Mouse (Mus musculus) lung, adult 2 months (tissue): ENCODE measurements at regions not wholly inside any gene's neighbourhood (a gene's known extent, or its start where the extent isn't known, plus 50 kb on each side); places are given as distances from the start of the nearest gene placed in this dataset.

Experiments
- CTCF ChIP-seq: fragments of 200-500 bp; IDR thresholded peaks from 2 replicates; pipeline ENCODE4 v1.5.1; 2011; ENCODE audit warnings: mild to moderate bottlenecking, low read length, control low read depth; ENCODE audit not compliant: insufficient read depth
- POLR2A ChIP-seq: fragments of 200-500 bp; IDR thresholded peaks from 2 replicates; pipeline ENCODE4 v1.6.1; 2011; ENCODE audit warnings: low read depth, mild to moderate bottlenecking, control low read depth, low read length, borderline replicate concordance; ENCODE audit errors: extremely low read depth

DNA sequence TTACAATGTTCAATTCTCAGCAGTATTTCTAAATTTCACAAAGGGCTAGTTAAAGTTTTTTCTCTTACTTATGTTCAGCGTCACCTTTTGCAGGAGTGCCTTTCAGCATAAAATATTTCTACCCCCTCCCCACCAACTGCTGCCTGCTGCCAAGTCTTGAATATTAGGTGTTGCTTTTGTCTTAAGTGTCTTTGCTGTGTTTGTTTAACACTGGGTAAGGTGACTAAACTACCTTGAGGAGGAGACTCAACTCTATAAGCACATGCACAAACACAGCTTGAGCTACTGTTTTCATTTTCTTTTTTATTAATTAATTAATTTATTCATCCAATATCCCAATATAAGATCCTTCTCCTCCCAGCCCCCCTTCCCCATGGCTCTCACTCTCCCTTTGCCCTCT, 70.1 kb upstream of the Hcrtr2 start:
- TF ChIP-seq POLR2A (no peak), CTCF (no peak)
